Mouse (Mus musculus): ENCODE results near the gene Ap1b1. TPM values are rescaled to one million over a fixed set of nuclear protein-coding genes. Genes with fewer than 3 reads are reported as not detected.
"Not testable (repeated sequence)": the region's sequence is repeated elsewhere in the genome, so short reads cannot be mapped to it uniquely, and the experiment has no call there.

Ap1b1 gene
- polyA plus RNA-seq, 1 experiment from 2014 or later: 110 TPM

- ATAC-seq: peak; percentile 84
- Histone ChIP-seq H3K36me3 (peaks cover 34% of the 10 kb centered on the region), H3K27me3 (replicated peaks) (peaks cover 46% of the 10 kb centered on the region), H3K4me3 (peak within 1 kb of the TSS; percentile 75), H3K27ac (peak within 1 kb of the TSS; percentile 43), H3K9ac (peak within 1 kb of the TSS; percentile 76), H3K4me2 (peak within 1 kb of the TSS; percentile 100), H3K9me3 (replicated peaks) (no peaks in the 10 kb centered on the region), H3K4me1 (peaks cover 72% of the 10 kb centered on the region)
- WGBS (ENCODE audit: insufficient replicate concordance): under 1% methylated on average over 50 of the region's 50 CpGs
Measured at GRCm38 (mm10) chr11:5065056-5065821, 78.6 kb downstream of the Ap1b1 start, which contains the start of gene Gas2l1. Gas2l1 (minus strand) TSS chr11:5065327.

GRCm38 (mm10) chr11:5067063-5067462 lies 80.4 kb downstream of the Ap1b1 start:
- ATAC-seq: no peak
- Histone ChIP-seq H3K36me3 (peaks cover 45% of the 10 kb centered on the region), H3K4me2 (no peak overlapping the region), H3K4me3 (no peak overlapping the region), H3K4me1 (peaks cover 60% of the 10 kb centered on the region), H3K9ac (no peak overlapping the region), H3K27ac (no peak overlapping the region), H3K9me3 (replicated peaks) (no peaks in the 10 kb centered on the region), H3K27me3 (replicated peaks) (peaks cover 28% of the 10 kb centered on the region)

- Histone ChIP-seq H3K9ac (no peak overlapping the region), H3K27ac (peak overlapping the region; percentile 65)
- ATAC-seq: no peak
Measured at GRCm38 (mm10) chr11:5068126-5068971, 81.7 kb downstream of the Ap1b1 start.

GRCm38 (mm10) chr11:5074882-5075281 lies 88.3 kb downstream of the Ap1b1 start:
- peaks cover 90% of the 10 kb centered on the region for H3K36me3 ChIP-seq
- no peaks in the 10 kb centered on the region for H3K4me1 ChIP-seq
- H3K4me2 ChIP-seq: no peak overlapping the region
- no peak overlapping the region for H3K4me3 ChIP-seq
- no peak for ATAC-seq
- H3K9me3 ChIP-seq (replicated peaks): no peaks in the 10 kb centered on the region
- 67% methylated on average over 4 of the region's 4 CpGs for WGBS (ENCODE audit: insufficient replicate concordance)
- H3K27ac ChIP-seq: no peak overlapping the region
- H3K9ac ChIP-seq: no peak overlapping the region
- H3K27me3 ChIP-seq (replicated peaks): no peaks in the 10 kb centered on the region

More at GRCm38 (mm10) chr11:5068126-5068971, 81.7 kb downstream of the Ap1b1 start:
- H3K27me3 ChIP-seq (replicated peaks): peaks cover 15% of the 10 kb centered on the region
- H3K9me3 ChIP-seq (replicated peaks): no peaks in the 10 kb centered on the region
- H3K36me3 ChIP-seq: peaks cover 55% of the 10 kb centered on the region
- 62% methylated on average over 9 of the region's 9 CpGs for WGBS (ENCODE audit: insufficient replicate concordance)
- H3K4me1 ChIP-seq: peaks cover 50% of the 10 kb centered on the region
- H3K4me2 ChIP-seq: no peak overlapping the region
- no peak overlapping the region for H3K4me3 ChIP-seq

GRCm38 (mm10) chr11:5075760-5076159 lies 89.1 kb downstream of the Ap1b1 start:
- peaks cover 90% of the 10 kb centered on the region for H3K36me3 ChIP-seq
- no peak for ATAC-seq
- no peak overlapping the region for H3K27ac ChIP-seq

GRCm38 (mm10) chr11:5076843-5077242 lies 90.2 kb downstream of the Ap1b1 start:
- H3K27me3 ChIP-seq (replicated peaks); H3K4me2 ChIP-seq; H3K27ac ChIP-seq; H3K4me1 ChIP-seq; H3K4me3 ChIP-seq; ATAC-seq; H3K9me3 ChIP-seq (replicated peaks); H3K9ac ChIP-seq: not testable (repeated sequence)
- H3K36me3 ChIP-seq: peaks cover 87% of the 10 kb centered on the region
- 86% methylated on average over 4 of the region's 5 CpGs for WGBS (ENCODE audit: insufficient replicate concordance)

More at GRCm38 (mm10) chr11:5075760-5076159, 89.1 kb downstream of the Ap1b1 start:
- Histone ChIP-seq H3K9me3 (replicated peaks) (no peaks in the 10 kb centered on the region), H3K9ac (no peak overlapping the region), H3K4me1 (no peaks in the 10 kb centered on the region), H3K27me3 (replicated peaks) (no peaks in the 10 kb centered on the region), H3K4me2 (no peak overlapping the region), H3K4me3 (no peak overlapping the region)

- no peak for ATAC-seq
- H3K4me1 ChIP-seq: peaks cover 3% of the 10 kb centered on the region; the same call in 1 of the 2 replicates
- no peak overlapping the region for H3K27ac ChIP-seq
- 95% methylated on average over 1 of the region's 1 CpGs for WGBS (ENCODE audit: insufficient replicate concordance)
- peaks cover 97% of the 10 kb centered on the region for H3K36me3 ChIP-seq
- no peak overlapping the region for H3K4me3 ChIP-seq
- H3K9ac ChIP-seq: no peak overlapping the region
- H3K4me2 ChIP-seq: no peak overlapping the region
- no peaks in the 10 kb centered on the region for H3K27me3 ChIP-seq (replicated peaks)
- no peaks in the 10 kb centered on the region for H3K9me3 ChIP-seq (replicated peaks)
Measured at GRCm38 (mm10) chr11:5089147-5089546, 102.5 kb downstream of the Ap1b1 start.

GRCm38 (mm10) chr11:5091706-5092105 lies 105.1 kb downstream of the Ap1b1 start:
- no peak for ATAC-seq
- Histone ChIP-seq H3K36me3 (peaks cover 88% of the 10 kb centered on the region), H3K9me3 (replicated peaks) (no peaks in the 10 kb centered on the region), H3K9ac (no peak overlapping the region), H3K4me1 (peaks cover 22% of the 10 kb centered on the region), H3K27ac (no peak overlapping the region), H3K4me2 (no peak overlapping the region), H3K4me3 (no peak overlapping the region), H3K27me3 (replicated peaks) (no peaks in the 10 kb centered on the region)
- 73% methylated on average over 2 of the region's 2 CpGs for WGBS (ENCODE audit: insufficient replicate concordance)

Small RNA genes lying within 50 kb of the gene (microRNA-seq; reads per million reads assigned to microRNA genes)
- 3.5 reads per million, percentile 2 among the genes with 10 or more reads in this experiment for gene Gm47296

Other genes starting within 250 kb of the Ap1b1 start
- gene Cabp7, start 240.0 kb upstream of the Ap1b1 start, polyA plus RNA-seq (2016; fragmentation: Nextera tagmentation; extraction: Ambion mirVana): 0.05 and 0.06 TPM in 2 replicates
- gene Nf2, start 137.3 kb upstream of the Ap1b1 start, polyA plus RNA-seq (2016; fragmentation: Nextera tagmentation; extraction: Ambion mirVana): 29.5 and 33.0 TPM in 2 replicates
- 68.0 and 76.6 TPM in 2 replicates for gene Nipsnap1, start 112.9 kb upstream of the Ap1b1 start, polyA plus RNA-seq (2016; fragmentation: Nextera tagmentation; extraction: Ambion mirVana)
- gene Thoc5, start 91.5 kb upstream of the Ap1b1 start, polyA plus RNA-seq (2016; fragmentation: Nextera tagmentation; extraction: Ambion mirVana): 27.8 and 28.1 TPM in 2 replicates
- 0.66 and 0.73 TPM in 2 replicates for gene Nefh, start 38.8 kb upstream of the Ap1b1 start, polyA plus RNA-seq (2016; fragmentation: Nextera tagmentation; extraction: Ambion mirVana)
- gene Rasl10a, start 71.3 kb downstream of the Ap1b1 start, polyA plus RNA-seq (2016; fragmentation: Nextera tagmentation; extraction: Ambion mirVana): 0.77 and 1.1 TPM in 2 replicates
- 35.2 and 37.5 TPM in 2 replicates for gene Gas2l1, start 78.5 kb downstream of the Ap1b1 start, polyA plus RNA-seq (2016; fragmentation: Nextera tagmentation; extraction: Ambion mirVana)
- gene Rhbdd3, start 112.1 kb downstream of the Ap1b1 start, polyA plus RNA-seq (2016; fragmentation: Nextera tagmentation; extraction: Ambion mirVana): 19.0 and 22.9 TPM in 2 replicates
- gene Ewsr1, start 112.4 kb downstream of the Ap1b1 start, polyA plus RNA-seq (2016; fragmentation: Nextera tagmentation; extraction: Ambion mirVana): 432 and 434 TPM in 2 replicates
- 9.0 and 9.1 TPM in 2 replicates for gene Emid1, start 165.4 kb downstream of the Ap1b1 start, polyA plus RNA-seq (2016; fragmentation: Nextera tagmentation; extraction: Ambion mirVana)

Measured in liver, embryonic 12.5 days (tissue).